Mouse (Mus musculus) megakaryocyte, embryonic 14.5 days (primary cell): ENCODE data around the gene Dclk2.

ENCODE experiments used
- FLI1 ChIP-seq: IDR thresholded peaks from 2 replicates; pipeline ENCODE4 v1.6.1; 2012; ENCODE audit warnings: low read length, inconsistent platforms, mixed read lengths
- GATA1 ChIP-seq: IDR thresholded peaks from 3 replicates; pipeline ENCODE4 v1.6.1; 2012; ENCODE audit warnings: mixed read lengths, low read length, inconsistent platforms, borderline replicate concordance

DNA sequence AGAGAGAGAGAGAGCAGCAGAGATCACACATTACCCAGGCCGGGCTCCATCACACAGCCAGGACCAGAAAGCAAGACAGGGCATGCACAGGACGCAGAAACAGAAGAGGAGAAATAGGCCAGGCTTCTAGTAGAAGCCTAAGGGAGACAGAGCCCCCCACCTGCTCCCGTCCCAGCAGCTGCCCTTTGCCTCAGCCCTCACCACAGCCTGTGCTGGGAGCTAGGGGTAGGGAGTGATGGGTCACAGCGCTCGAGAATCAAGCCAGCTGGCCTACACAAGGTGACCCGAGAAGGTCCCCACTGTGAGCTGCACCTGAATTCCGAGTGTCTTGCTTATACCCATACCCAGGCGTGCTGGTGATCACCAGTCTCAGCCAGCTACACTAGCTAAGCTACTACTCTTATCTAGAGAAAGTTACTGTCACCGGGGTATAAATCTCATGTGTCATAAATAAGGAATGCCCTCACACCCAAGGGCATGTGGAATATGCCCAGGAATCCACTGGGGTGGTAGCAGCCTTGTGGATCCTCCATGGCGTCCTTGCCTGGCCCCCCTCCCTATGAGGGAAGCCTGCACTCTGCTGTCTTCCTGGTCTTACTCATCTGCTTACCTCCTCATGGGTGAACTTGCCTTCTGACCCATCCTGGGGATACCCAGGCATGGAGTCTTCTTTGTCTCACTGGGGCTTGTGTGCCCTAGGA is 133.1 kb downstream of the Dclk2 start:
- TF ChIP-seq GATA1 (no peak), FLI1 (no peak)
